Mouse (Mus musculus) layer of hippocampus, postnatal 36 days (tissue): ENCODE data around the gene Tnpo1. TPM values are rescaled to one million over a fixed set of nuclear protein-coding genes. Genes with fewer than 3 reads are reported as not detected.
A peak's percentile ranks its signal among the peaks of the same experiment; 100 is the strongest.
"Not testable (repeated sequence)": the region's sequence is repeated elsewhere in the genome, so short reads cannot be mapped to it uniquely, and the experiment has no call there.

Experiments used
- DNase-seq, 2 experiments: peaks; one replicate each; pipeline ENCODE4 v3.0.0; 2022
- total RNA-seq, 2 experiments: library from RNA; stranded (reverse); gene quantifications; 2 replicates each; pipeline ENCODE4 v1.2.3; 2021

The Tnpo1 gene
- total RNA-seq, 2 experiments from 2014 or later, result 61.4 to 74.3 TPM

- no peak for DNase-seq
Measured at GRCm38 (mm10) chr13:98883774-98884173, 42.4 kb downstream of the Tnpo1 start.

DNA sequence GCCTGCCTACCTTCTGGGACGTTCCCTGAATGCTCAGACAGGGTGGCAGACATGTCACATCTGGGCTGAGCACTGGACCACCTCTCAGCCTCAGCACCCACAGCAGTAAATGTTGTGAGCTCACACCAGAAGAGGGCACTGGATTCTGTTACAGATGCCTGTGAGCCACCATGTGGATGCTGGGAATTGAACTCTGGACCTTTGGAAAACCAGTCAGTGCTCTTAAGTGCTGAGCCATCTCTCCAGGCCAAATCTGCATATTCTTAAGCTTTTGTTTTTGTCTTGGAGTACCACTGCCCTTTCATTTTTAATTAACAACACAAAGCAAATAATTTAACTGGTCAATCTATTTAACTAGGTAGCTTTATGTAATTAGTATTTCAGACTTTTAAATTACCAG lies 44.2 kb downstream of the Tnpo1 start:
- DNase-seq, result no peak

DNA sequence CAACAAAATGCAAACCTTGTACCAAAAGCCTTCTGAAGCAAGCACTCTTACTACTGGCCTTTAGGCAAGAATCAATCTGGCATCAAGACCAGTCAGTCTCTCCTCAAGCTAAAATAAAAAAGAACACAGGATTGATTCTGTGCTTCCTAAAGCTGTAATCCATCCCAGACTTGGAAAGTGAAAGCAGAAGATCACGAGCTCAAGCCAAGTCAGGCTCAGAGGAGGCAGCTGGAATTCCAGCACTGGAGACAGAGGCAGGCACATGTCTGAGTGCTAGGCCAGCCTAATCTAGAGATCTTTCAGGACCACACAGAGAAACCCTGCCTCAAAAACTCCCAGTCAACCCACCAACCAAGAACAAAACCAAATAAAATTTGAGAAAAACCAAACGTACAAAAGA lies 45.8 kb downstream of the Tnpo1 start:
- DNase-seq, result no peak

DNA sequence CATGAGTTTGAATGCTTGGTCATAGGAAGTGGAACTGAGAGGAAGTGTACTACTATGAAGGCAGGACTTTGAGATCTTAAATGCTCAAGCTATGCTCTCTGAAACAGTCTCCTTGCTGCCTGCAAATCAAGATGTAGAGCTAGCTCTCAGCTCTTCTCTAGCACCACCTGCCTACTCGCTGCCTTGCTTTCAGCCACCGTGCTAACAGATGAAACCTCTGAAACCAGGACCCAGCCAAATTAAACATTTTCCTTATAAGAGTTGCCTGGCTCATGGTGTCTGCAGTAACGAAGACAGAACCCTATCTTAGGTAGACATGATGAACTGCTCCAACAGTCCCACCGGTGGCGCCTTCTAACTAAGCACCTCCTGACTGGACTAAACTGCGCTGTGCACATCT lies 46.8 kb downstream of the Tnpo1 start:
- DNase-seq, result no peak

DNA sequence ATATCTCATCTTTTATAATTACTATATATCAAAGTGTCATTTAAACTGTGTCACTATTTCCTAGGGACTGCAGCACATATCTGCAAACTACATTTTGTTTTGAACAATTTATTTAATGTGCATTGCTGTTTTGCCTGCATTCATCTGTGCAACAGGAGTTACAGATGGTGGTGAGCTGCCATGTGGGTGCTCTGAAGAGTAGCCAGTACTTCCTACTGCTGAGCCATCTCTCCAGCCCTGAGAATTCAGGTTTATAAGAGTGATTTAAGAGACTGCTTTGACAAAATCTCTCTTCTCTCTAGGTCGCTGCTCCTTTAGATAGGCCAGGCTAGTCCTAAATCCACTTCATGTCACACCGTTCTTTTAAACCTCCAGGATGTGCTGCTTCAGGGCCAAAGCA lies 49.0 kb downstream of the Tnpo1 start:
- DNase-seq, result no peak

- no peak for DNase-seq
Measured at GRCm38 (mm10) chr13:98874727-98875126, 51.5 kb downstream of the Tnpo1 start.

DNA sequence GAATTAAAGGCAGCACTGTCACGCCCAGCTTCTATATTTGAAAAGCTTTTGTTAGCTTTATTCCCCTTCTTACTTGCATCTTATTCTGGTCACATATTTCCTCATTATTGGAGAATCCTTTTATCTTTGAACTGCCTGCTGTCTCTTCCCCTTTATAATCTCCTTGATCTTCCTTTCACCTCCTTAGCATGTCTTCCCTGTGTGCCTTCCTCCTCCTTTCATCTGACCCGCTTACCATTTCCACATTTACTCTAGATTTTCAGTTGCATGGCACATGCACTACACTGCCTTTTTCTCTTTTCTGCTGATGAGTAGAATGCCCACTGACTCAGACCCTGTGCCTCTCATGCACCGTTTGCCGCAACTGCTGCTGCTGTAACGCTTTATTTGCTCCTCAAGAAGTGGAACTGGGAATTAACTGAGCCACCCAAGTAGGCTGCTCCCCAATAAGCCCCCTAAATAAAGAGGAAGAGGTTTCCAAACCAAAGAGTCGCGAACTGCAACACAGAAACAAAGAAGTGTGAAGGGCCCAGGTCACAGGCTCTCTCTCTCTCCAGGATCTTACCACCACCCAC lies 53.8 kb downstream of the Tnpo1 start:
- no peak for DNase-seq

GRCm38 (mm10) chr13:98871263-98871662 lies 54.9 kb downstream of the Tnpo1 start:
- DNase-seq, result no peak

DNA sequence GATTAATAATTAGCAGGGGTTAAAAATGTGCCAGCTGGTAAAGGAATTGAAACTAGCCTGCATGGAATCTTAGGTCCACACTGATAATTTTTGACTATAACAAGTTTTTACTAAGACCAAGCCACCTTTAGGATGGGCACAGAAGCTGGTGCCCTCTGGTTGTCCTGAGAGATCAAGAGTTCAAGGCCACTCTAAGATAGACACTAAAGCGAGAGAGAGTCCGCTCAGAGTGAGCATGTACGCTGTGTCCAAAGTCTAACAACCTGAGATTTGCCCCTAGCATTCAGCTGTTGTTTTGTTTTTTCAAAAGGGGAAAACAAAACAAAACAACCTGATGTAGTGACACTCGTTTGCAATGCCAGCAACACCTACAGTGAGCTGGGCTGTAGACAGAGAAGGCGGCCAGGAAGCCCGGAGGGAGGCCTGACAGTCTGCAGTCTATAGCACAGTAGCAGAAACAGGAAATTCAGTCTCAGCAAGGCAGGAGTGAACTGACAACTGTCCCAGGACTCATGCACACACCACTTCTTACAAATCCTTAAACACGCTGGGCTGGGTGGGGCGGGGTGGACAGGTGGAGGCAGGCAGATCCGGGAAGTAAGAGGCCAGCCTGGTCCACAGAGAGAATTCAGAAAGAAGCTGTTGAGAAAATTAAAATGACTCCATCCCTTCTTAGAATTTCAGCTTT lies 57.8 kb downstream of the Tnpo1 start:
- no peak for DNase-seq

GRCm38 (mm10) chr13:98867810-98868209 lies 58.4 kb downstream of the Tnpo1 start:
- DNase-seq, result peak; percentile 30 to 43

- DNase-seq, result no peak
Measured at GRCm38 (mm10) chr13:98855291-98855690, 70.9 kb downstream of the Tnpo1 start.

DNA sequence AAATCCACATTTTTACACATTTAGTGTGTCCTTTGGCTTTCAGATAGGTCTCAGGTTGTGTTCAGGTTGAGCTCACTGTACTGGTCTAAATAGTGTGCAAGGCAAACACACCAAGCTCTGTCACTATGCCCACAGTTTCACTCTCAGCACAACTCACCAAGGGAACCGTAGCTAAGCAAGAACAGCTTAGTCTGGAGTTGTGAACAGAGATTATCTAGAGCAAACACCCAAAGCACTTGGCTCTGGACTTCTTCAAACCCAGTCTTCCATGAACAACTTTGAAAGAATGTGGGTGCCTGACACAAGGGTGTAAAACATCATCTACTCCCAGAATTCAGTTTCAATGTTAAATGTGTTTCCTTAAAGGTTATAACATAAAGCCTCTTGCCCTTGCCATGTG lies 80.4 kb downstream of the Tnpo1 start:
- no peak for DNase-seq

DNA sequence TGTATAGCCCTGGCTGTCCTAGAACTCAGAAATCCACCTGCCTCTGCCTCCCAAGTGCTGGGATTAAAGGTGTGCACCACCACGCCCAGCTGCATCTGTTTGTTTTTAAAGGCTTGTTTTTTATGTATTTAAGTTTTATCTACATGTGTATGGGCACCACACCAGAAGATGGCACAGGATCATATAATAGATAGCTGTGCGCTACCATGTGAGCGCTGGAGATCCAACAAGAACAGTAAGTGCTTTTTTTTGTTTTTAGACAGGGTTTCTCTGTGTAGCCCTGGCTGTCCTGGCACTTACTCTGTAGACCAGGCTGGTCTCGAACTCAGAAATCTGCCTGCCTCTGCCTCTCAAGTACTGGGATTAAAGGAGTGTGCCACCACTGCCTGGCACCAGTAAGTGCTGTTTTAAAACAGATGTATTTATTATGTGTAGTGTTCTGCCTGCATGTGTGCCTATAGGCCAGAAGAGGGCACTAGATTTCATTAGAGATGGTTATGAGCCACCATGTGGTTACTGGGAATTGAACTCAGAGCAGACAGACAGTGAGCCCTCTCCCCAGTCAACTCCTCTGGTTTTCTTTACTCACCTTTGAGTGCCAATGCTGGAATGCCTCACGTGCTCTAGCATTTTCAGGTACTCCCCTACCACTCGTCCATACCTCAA lies 89.6 kb downstream of the Tnpo1 start:
- no peak for DNase-seq

DNA sequence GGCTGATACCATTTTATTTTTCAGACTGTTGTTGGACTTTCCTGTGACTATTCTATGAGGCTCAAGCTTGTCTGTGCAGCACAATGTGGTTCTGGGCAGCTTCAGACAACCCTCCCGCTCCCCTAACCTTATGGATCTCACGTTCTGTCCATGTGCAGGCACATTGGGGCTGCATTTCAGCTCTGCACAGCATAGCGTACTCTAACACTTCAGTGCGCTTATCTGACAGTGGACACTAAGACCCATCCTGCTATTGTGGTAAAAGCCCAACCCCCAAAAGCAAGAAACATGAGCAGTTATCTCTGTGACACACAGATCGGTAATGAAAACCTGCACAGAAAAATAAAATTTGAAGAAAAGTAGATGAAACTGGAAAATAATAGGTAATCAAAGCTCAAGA lies 90.4 kb downstream of the Tnpo1 start:
- no peak for DNase-seq

GRCm38 (mm10) chr13:98834723-98835122 lies 91.5 kb downstream of the Tnpo1 start:
- no peak for DNase-seq

DNA sequence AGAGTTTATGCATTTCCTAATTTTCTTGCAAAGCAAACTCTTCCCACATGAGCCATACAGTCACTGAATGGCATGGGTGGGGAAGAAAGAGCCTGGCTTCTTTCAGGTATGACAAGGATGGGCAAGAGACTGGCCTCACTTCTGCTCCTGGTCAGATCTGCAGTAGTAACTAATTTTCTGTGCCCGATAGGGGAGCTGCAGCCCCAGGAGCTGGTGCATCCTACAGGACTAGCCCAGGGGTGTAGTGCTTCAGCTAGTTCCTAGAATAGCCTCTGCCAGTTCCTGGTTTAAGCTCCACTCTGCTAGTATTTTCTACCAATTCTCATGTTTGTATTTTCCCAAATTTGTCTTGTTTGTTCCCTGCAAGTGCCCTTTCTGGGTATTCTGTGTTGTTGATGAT lies 92.0 kb downstream of the Tnpo1 start:
- DNase-seq, result no peak

DNA sequence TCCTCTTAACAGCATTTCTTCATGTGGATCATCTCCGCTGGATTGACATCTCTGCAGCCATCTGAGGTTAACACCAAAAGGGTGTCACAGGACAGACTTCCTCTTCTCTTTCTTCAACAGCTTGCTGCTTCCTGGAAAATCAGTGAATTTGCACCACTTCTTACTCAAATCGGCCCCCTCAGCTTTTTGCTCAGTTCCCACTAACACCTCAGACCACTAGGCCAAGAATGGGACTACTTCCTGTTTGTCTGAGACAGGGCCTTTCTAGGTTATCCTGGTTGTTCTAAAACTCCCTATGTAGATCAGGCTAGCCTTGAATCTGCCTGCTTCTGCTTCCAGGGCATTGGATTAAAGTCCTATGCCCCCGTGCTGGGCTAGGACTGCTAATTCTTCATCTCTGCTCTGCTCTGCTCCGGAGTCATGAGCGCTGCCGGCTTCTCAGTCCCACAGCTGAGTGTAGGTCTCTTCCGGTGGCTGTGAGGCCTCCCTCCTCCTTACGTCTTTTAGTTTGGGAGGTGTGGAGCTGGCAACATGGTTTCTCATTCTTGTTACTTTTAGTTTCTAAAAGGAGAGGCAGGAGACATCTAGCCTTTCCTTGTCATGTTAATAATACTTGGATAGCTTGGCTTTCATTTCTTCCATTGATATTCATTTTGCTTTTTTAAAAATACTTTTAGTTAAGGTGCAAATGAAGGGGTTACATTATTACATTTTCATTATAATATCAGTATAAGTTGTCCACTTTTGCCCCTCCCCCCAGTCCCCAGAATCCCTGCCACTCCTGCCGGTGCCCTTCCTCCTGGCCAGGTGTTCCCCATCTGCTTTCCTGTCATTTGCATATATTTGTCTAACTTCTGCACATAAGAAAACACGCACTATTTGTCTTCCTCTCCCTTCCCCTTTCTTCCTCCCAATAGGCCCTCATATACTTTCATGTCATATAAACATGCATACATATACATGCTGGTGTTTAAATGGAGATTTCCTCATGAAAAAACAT lies 93.4 kb downstream of the Tnpo1 start:
- DNase-seq, result no peak

DNA sequence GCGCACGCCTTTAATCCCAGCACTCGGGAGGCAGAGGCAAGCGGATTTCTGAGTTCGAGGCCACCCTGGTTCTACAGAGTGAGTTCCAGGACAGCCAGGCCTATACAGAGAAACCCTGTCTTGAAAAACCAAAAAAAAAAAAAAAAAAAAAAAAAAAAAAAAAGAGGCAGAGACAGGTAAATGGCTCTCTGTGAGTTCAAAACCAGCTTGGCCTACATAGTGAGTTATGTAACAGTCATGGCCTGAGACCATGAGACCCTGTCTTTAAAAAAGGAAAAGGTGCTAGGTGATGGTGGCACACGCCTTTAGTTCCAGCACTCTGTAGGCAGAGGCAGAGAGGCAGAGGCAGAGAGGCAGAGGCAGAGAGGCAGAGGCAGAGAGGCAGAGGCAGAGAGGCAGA lies 97.2 kb downstream of the Tnpo1 start:
- not testable (repeated sequence) for DNase-seq

DNA sequence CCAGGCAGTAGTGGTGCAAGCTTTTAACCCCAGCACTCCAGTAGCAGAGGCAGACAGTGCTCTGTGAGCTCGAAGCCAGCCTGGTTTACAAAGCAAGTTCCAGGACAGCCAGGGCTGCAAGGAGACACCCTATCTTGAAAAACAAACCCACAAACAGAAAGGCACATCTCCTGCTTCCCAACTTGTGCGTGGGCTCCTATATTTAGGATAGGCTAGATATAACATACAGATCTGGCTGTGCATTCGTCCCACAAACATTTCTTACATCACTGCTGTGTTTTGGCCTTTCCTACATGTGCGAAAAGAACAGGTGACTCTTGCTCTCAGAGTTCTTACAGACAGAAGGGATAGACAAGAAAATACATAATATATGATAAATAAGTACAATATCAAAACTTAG lies 100.6 kb downstream of the Tnpo1 start:
- no peak for DNase-seq

DNA sequence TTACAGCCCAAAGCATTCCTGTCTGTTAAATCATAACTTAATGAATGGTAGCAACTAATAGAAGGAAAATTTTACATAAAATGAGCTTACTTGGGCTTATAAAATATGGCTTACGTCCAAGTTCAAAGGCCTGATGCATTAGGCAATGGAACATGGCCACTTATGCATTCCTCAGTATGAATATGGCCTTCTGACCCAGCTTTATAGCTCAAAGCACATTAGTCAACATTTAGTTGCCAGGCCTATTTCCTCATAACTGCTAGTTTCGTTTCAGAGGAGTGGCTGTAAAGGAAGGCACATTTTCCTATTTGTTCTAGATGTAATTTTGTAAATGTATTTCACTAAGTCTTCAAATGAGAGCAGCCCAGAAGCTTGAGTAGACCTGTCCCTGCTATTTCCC lies 107.1 kb downstream of the Tnpo1 start:
- no peak for DNase-seq

DNA sequence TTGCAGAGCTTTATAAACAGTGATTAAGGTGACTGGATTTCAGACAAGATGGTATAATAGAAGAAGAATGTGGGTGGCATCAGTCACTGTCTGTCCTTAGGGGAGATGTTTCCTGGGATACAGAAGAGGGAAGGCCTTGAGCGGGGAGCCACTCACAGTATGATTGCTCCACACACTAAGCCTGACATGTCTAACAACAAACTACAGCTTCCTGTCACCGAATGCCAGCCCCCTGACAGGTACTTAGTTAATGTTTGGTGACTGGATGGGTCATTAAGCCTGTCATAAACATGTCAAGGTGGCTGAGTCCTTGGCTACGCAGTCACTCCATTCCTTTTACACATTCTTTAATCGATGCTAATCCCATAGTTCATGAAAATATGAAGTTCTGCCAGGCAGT lies 108.0 kb downstream of the Tnpo1 start:
- DNase-seq, result no peak

- DNase-seq, result no peak
Measured at GRCm38 (mm10) chr13:98817766-98818165, 108.4 kb downstream of the Tnpo1 start.
